ENCODE assay signal across 8 mouse cellular contexts in genomic region chr8:120556198-120556892, GRCm38 (mm10). TPM values are rescaled to one million over a fixed set of nuclear protein-coding genes. Genes with fewer than 3 reads are reported as not detected.
DNase-seq lines count a peak whose midpoint lies in the region; ATAC-seq and TF ChIP-seq lines count a peak whose summit lies in the region.

No protein-coding gene starts in this region.

- H3K4me2 ChIP-seq in heart, embryonic 13.5 days: peak overlapping the region; percentile 64
- 0 out of 2 replicates have a peak overlapping the region, but pooled peaks have one; percentile 12 for H3K4me2 ChIP-seq in limb, embryonic 13.5 days (replicated peaks)

- TF ChIP-seq CTCF in cerebellum, adult 2 months (IDR thresholded peaks at IDR 0.05; ENCODE audit: borderline replicate concordance, insufficient read depth, low read depth, low read length): no peak
- TF ChIP-seq CTCF in lung, adult 2 months (IDR thresholded peaks at IDR 0.05; ENCODE audit: insufficient read depth, low read length): no peak

- H3K9me3 ChIP-seq in ES-E14 (ENCODE audit: control insufficient read depth, insufficient read depth, low read depth, low read length): no peaks in the 10 kb centered on the region
- no peaks in the 10 kb centered on the region for H3K9me3 ChIP-seq in heart, embryonic 13.5 days
- no peaks in the 10 kb centered on the region for H3K9me3 ChIP-seq in limb, embryonic 13.5 days

- DNase-seq in cerebellum, adult 2 months: peak; percentile 51 to 52
- DNase-seq in cerebellum, postnatal 4 days (ENCODE audit: low spot score in 2 of 2): no peak
- no peak for DNase-seq in ES-E14 (ENCODE audit: low read depth, low spot score)
- DNase-seq in adrenal gland, adult 2 months: no peak
- no peak for DNase-seq in lung, postnatal 25 days (ENCODE audit: low spot score)
- no peak for DNase-seq in lung, adult 2 months

- 0 out of 2 replicates have a peak overlapping the region, but pooled peaks have one; percentile 17 for H3K27ac ChIP-seq in cerebellum, adult 2 months (ENCODE audit: insufficient read depth, low read length)
- no peak overlapping the region for H3K27ac ChIP-seq in ES-E14 (ENCODE audit: insufficient read depth, low read depth, low read length, poor library complexity, severe bottlenecking)
- H3K27ac ChIP-seq in heart, embryonic 13.5 days (replicated peaks): peak overlapping the region; percentile 99
- no peak overlapping the region; the same call in 1 of the 2 replicates for H3K27ac ChIP-seq in limb, embryonic 13.5 days

- H3K4me1 ChIP-seq in cerebellum, adult 2 months (ENCODE audit: control insufficient read depth, insufficient read depth, low read length): peaks cover 95% of the 10 kb centered on the region
- peaks cover 0 to 55% of the 10 kb centered on the region in 2 experiments; a peak in 3 of 4 replicates for H3K4me1 ChIP-seq in ES-E14 (ENCODE audit: control insufficient read depth in 2 of 2, insufficient read depth in 2 of 2, low read length in 2 of 2, poor library complexity in 1 of 2)
- H3K4me1 ChIP-seq in heart, embryonic 13.5 days: peaks cover 100% of the 10 kb centered on the region
- peaks cover 84% of the 10 kb centered on the region for H3K4me1 ChIP-seq in limb, embryonic 13.5 days
- no peaks in the 10 kb centered on the region for H3K4me1 ChIP-seq in lung, adult 2 months (ENCODE audit: control insufficient read depth, insufficient read depth, low read length)

- 45% methylated on average over 20 of the region's 20 CpGs for WGBS in cerebellum, adult 2 months
- 29% methylated on average over 20 of the region's 20 CpGs for WGBS in heart, embryonic 13.5 days
- 55% methylated on average over 20 of the region's 20 CpGs for WGBS in limb, embryonic 13.5 days
- 73% methylated on average over 20 of the region's 20 CpGs for WGBS in lung, adult 2 months

- no peak for ATAC-seq in heart, embryonic 13.5 days (ENCODE audit: extremely low read depth, insufficient number of reproducible peaks, low FRiP score, low TSS enrichment)
- no peak for ATAC-seq in limb, embryonic 13.5 days (ENCODE audit: low FRiP score, low read depth)

- TF ChIP-seq POLR2A in cerebellum, adult 2 months (IDR thresholded peaks at IDR 0.05; ENCODE audit: borderline replicate concordance, insufficient read depth, low read length): no peak
- no peak for TF ChIP-seq POLR2A in lung, adult 2 months (IDR thresholded peaks at IDR 0.05; ENCODE audit: borderline replicate concordance, extremely low read depth, low read depth, low read length)

- no peak overlapping the region for H3K4me3 ChIP-seq in cerebellum, adult 2 months (replicated peaks; ENCODE audit: insufficient read depth, low read depth, low read length)
- H3K4me3 ChIP-seq in ES-E14 (ENCODE audit: insufficient read depth in 1 of 2, low read depth in 1 of 2, low read length in 2 of 2, poor library complexity in 1 of 2, severe bottlenecking in 1 of 2): no peak overlapping the region
- H3K4me3 ChIP-seq in heart, embryonic 13.5 days: peak overlapping the region; percentile 36
- H3K4me3 ChIP-seq in limb, embryonic 13.5 days: no peak overlapping the region
- no peak overlapping the region for H3K4me3 ChIP-seq in lung, adult 2 months (replicated peaks; ENCODE audit: extremely low read depth, low read depth, low read length)

- peak overlapping the region; percentile 34; the same call in 1 of the 2 replicates for H3K9ac ChIP-seq in ES-E14 (ENCODE audit: insufficient read depth, low read depth, low read length, poor library complexity, severe bottlenecking)
- peak overlapping the region; percentile 82 for H3K9ac ChIP-seq in heart, embryonic 13.5 days
- H3K9ac ChIP-seq in limb, embryonic 13.5 days: peak overlapping the region; percentile 43

- no peaks in the 10 kb centered on the region for H3K27me3 ChIP-seq in cerebellum, adult 2 months (ENCODE audit: control insufficient read depth, insufficient read depth, low read length)
- H3K27me3 ChIP-seq in heart, embryonic 13.5 days (replicated peaks): no peaks in the 10 kb centered on the region
- no peaks in the 10 kb centered on the region for H3K27me3 ChIP-seq in limb, embryonic 13.5 days

- H3K36me3 ChIP-seq in ES-E14 (ENCODE audit: control insufficient read depth, insufficient read depth, low read length, poor library complexity, severe bottlenecking): peaks cover 52% of the 10 kb centered on the region
- peaks cover 37% of the 10 kb centered on the region for H3K36me3 ChIP-seq in heart, embryonic 13.5 days
- H3K36me3 ChIP-seq in limb, embryonic 13.5 days: peaks cover 10% of the 10 kb centered on the region; the same call in 1 of the 2 replicates

- in situ Hi-C loops in ES-E14 (cut with MboI; ENCODE audit: low sequenced_read_pairs in 2 of 2, unreplicated experiment in 2 of 2): no loop called here

TF ChIP-seq in ES-E14, 5 proteins besides CTCF, POLR2A, EP300 and RAD21:
- TF ChIP-seq CHD2 (IDR thresholded peaks at IDR 0.05; ENCODE audit: low read depth, low read length): no peak
- no peak for TF ChIP-seq ZNF384 (IDR thresholded peaks at IDR 0.05; ENCODE audit: low read depth, low read length)
- TF ChIP-seq ZC3H11A (IDR thresholded peaks at IDR 0.05; ENCODE audit: borderline replicate concordance, low read depth, low read length): no peak
- TF ChIP-seq HCFC1 (IDR thresholded peaks at IDR 0.05; ENCODE audit: borderline replicate concordance, insufficient read depth, low read length): no peak
- TF ChIP-seq MAFK (IDR thresholded peaks at IDR 0.05; ENCODE audit: insufficient read depth, low read depth, low read length): no peak
TF ChIP-seq in ES-E14: peak in this region for 0.

RNA-seq across cellular contexts. Expression of gene Gins2, which starts 32.8 kb away (rescaled TPM):
- polyA plus RNA-seq in cerebellum, adult 2 months (2012; rRNA removed): 2.1 and 2.5 TPM in 2 replicates
- 47.0 and 56.2 TPM in 2 replicates for total RNA-seq in ES-E14 (2012; rRNA removed)
- polyA plus RNA-seq in heart, embryonic 13.5 days (2015; fragmentation: Nextera tagmentation; extraction: Ambion mirVana): 79.8 and 80.4 TPM in 2 replicates
- 104 and 108 TPM in 2 replicates for polyA plus RNA-seq in limb, embryonic 13.5 days (2015; fragmentation: Nextera tagmentation; extraction: Ambion mirVana)
- 1 to 10 TPM; 3.8 to 5.7 TPM for total RNA-seq in adrenal gland, adult 2 months (2021)
- polyA plus RNA-seq in adrenal gland, adult 2 months (2012; rRNA removed): 7.8 and 8.7 TPM in 2 replicates
- 4.4 and 4.5 TPM in 2 replicates for polyA plus RNA-seq in lung, adult 2 months (2012; rRNA removed)

Comparison
In these comparisons a context has a peak if more than half of its experiments do, and no peak if none do; other contexts are left out.
1. DNase-seq: peak in cerebellum, adult 2 months (2 of 2); none in cerebellum, postnatal 4 days (0 of 2), ES-E14 (single experiment), adrenal gland, adult 2 months (single experiment), lung, postnatal 25 days (single experiment) and lung, adult 2 months (single experiment).
2. H3K27ac ChIP-seq: peak in cerebellum, adult 2 months (single experiment) and heart, embryonic 13.5 days (single experiment); none in ES-E14 (single experiment) and limb, embryonic 13.5 days (single experiment).
3. Peak in every context shown above with its lines, with median percentiles within 50 percentile points of each other: H3K9ac ChIP-seq.